Mouse (Mus musculus): ENCODE results near the gene Mpv17. TPM values are rescaled to one million over a fixed set of nuclear protein-coding genes. Genes with fewer than 3 reads are reported as not detected.

The Mpv17 gene
- polyA plus RNA-seq, 1 experiment: 55.8 TPM

- Histone ChIP-seq H3K27me3 (ENCODE audit: control insufficient read depth, insufficient read depth, low read length) (no peaks in the 10 kb centered on the region), H3K4me1 (replicated peaks; ENCODE audit: control insufficient read depth, insufficient read depth, low read length) (peaks cover 4% of the 10 kb centered on the region), H3K27ac (ENCODE audit: control insufficient read depth, insufficient read depth, low read length) (no peak overlapping the region), H3K4me3 (ENCODE audit: control insufficient read depth, insufficient read depth, low read length) (no peak overlapping the region), H3K36me3 (ENCODE audit: control insufficient read depth, insufficient read depth, low read length) (peaks cover 55% of the 10 kb centered on the region)
- no peak for DNase-seq
- TF ChIP-seq CTCF (IDR thresholded peaks at IDR 0.05; ENCODE audit: borderline replicate concordance, control insufficient read depth, extremely low read depth, insufficient read depth, low read length, poor library complexity) (no peak), POLR2A (IDR thresholded peaks at IDR 0.05; ENCODE audit: control insufficient read depth, extremely low read depth, insufficient read depth, low read length, poor library complexity) (no peak)
- WGBS: 96% methylated on average over 16 of the region's 16 CpGs
These were observed 40.7 kb upstream of the Mpv17 start for GRCm38 (mm10) chr5:31194486-31195485.

- H3K4me1 ChIP-seq (replicated peaks; ENCODE audit: control insufficient read depth, insufficient read depth, low read length): peaks cover 4% of the 10 kb centered on the region
- peak overlapping the region; percentile 76 for H3K4me3 ChIP-seq (ENCODE audit: control insufficient read depth, insufficient read depth, low read length)
- TF ChIP-seq CTCF (IDR thresholded peaks at IDR 0.05; ENCODE audit: borderline replicate concordance, control insufficient read depth, extremely low read depth, insufficient read depth, low read length, poor library complexity): no peak
- no peak for TF ChIP-seq POLR2A (IDR thresholded peaks at IDR 0.05; ENCODE audit: control insufficient read depth, extremely low read depth, insufficient read depth, low read length, poor library complexity)
- 8% methylated on average over 25 of the region's 25 CpGs for WGBS
- DNase-seq: no peak
- H3K27me3 ChIP-seq (ENCODE audit: control insufficient read depth, insufficient read depth, low read length): no peaks in the 10 kb centered on the region
- H3K27ac ChIP-seq (ENCODE audit: control insufficient read depth, insufficient read depth, low read length): peak overlapping the region; percentile 28; the same call in 1 of the 2 replicates
- peaks cover 49% of the 10 kb centered on the region for H3K36me3 ChIP-seq (ENCODE audit: control insufficient read depth, insufficient read depth, low read length)
These were observed 39.7 kb upstream of the Mpv17 start for GRCm38 (mm10) chr5:31193631-31194281.

DNA sequence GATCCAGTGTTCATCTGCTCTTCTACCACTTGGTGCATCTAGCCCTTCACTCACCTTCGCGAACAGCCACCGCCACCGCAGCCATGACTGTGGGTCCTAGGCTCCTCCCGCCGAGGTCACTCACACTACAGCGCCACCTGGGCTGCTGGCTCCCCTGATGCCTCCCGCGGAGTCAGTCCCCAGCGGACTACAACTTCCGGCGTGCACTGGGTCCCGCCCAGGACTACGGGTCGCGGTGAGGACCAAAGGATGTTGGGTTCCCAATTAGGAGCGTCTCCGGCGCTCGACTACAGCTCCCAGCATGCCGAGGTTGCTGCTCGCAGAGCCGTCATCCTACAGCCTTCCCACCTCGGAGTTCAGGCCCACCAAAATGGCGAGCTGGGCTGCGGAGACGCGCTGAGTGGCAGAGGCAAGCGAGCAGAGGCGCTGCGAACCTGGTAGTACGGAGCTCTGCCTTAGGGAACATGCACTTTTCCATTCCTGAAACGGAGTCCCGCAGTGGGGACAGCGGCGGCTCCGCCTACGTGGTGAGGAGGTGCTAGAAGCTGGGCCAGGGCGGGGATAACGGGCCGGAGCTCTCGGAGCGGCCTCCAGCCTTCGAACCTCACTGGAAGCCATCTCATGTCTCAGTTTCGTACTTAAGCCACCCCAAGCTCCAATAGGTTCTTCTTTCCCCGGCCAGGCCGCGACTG is 39.0 kb upstream of the Mpv17 start, which contains the start of the genes Snx17 and Eif2b4:
TSS of gene Snx17 (plus strand) at position 289 of the 692 bp plus-strand sequence.
TSS of gene Eif2b4 (minus strand) at position 492 of the 692 bp plus-strand sequence.
- peak; percentile 100 for DNase-seq
- under 1% methylated on average over 48 of the region's 48 CpGs for WGBS
- Histone ChIP-seq H3K4me3 (ENCODE audit: control insufficient read depth, insufficient read depth, low read length) (peak within 1 kb of the TSS; percentile 76), H3K36me3 (ENCODE audit: control insufficient read depth, insufficient read depth, low read length) (peaks cover 46% of the 10 kb centered on the region), H3K27ac (ENCODE audit: control insufficient read depth, insufficient read depth, low read length) (peak within 1 kb of the TSS; percentile 45), H3K27me3 (ENCODE audit: control insufficient read depth, insufficient read depth, low read length) (no peaks in the 10 kb centered on the region), H3K4me1 (replicated peaks; ENCODE audit: control insufficient read depth, insufficient read depth, low read length) (peaks cover 4% of the 10 kb centered on the region)
- TF ChIP-seq POLR2A (IDR thresholded peaks at IDR 0.05; ENCODE audit: control insufficient read depth, extremely low read depth, insufficient read depth, low read length, poor library complexity) (peak; percentile 76), CTCF (IDR thresholded peaks at IDR 0.05; ENCODE audit: borderline replicate concordance, control insufficient read depth, extremely low read depth, insufficient read depth, low read length, poor library complexity) (peak; percentile 60; the same call in 1 of the 2 replicates)

DNA sequence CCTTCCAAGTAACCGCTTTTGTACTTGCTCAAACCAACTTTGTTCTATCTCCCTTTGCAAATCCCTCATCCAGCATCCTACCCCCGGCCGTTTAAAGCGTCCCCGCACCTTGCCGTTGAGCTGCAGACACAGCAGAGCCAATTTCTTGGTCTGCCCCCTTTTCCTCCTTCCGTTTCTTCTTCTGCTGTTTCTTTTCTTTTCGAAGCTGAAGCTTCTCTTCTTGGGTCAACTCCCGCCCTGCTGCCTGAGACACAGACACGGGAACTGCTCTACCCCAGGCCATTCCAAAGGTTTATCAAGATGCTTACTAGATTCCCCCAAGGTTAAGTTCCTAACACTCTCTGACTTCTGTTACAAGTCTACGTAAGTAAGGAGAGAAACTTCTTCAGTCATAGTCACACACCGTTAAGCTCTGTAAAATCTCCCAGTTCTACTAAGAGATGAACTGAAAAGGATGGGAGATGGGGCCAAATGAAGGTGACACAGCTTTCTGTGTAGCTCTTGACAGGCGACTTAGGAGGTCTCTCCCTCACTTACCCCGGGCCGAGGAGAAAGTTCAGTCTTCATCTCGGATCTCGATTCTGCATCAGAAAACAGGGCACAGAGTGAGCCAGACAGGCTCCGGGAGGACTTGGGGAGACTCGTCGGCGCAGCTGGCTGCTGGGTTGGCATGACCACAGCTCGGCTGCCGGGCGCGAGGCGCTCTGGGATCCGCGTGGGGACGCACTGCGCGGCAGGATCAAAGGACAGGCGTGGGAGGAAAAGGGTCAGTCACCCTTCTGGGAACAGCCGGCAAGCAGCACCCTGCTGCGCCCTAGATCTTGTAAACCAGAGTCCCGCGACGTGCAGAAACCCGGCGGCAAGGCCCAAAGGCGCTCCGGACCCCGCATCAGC is 38.2 kb upstream of the Mpv17 start:
- Histone ChIP-seq H3K27ac (ENCODE audit: control insufficient read depth, insufficient read depth, low read length) (peak overlapping the region; percentile 45), H3K4me1 (replicated peaks; ENCODE audit: control insufficient read depth, insufficient read depth, low read length) (peaks cover 4% of the 10 kb centered on the region), H3K4me3 (ENCODE audit: control insufficient read depth, insufficient read depth, low read length) (peak overlapping the region; percentile 66), H3K36me3 (ENCODE audit: control insufficient read depth, insufficient read depth, low read length) (peaks cover 47% of the 10 kb centered on the region), H3K27me3 (ENCODE audit: control insufficient read depth, insufficient read depth, low read length) (no peaks in the 10 kb centered on the region)
- 7% methylated on average over 42 of the region's 42 CpGs for WGBS
- no peak for DNase-seq
- TF ChIP-seq POLR2A (IDR thresholded peaks at IDR 0.05; ENCODE audit: control insufficient read depth, extremely low read depth, insufficient read depth, low read length, poor library complexity): no peak
- no peak for TF ChIP-seq CTCF (IDR thresholded peaks at IDR 0.05; ENCODE audit: borderline replicate concordance, control insufficient read depth, extremely low read depth, insufficient read depth, low read length, poor library complexity)

- TF ChIP-seq CTCF (IDR thresholded peaks at IDR 0.05; ENCODE audit: borderline replicate concordance, control insufficient read depth, extremely low read depth, insufficient read depth, low read length, poor library complexity): no peak
- no peak for TF ChIP-seq POLR2A (IDR thresholded peaks at IDR 0.05; ENCODE audit: control insufficient read depth, extremely low read depth, insufficient read depth, low read length, poor library complexity)
- WGBS: 98% methylated on average over 9 of the region's 9 CpGs
- no peaks in the 10 kb centered on the region for H3K27me3 ChIP-seq (ENCODE audit: control insufficient read depth, insufficient read depth, low read length)
- H3K27ac ChIP-seq (ENCODE audit: control insufficient read depth, insufficient read depth, low read length): no peak overlapping the region
- DNase-seq: no peak
- no peak overlapping the region for H3K4me3 ChIP-seq (ENCODE audit: control insufficient read depth, insufficient read depth, low read length)
- H3K36me3 ChIP-seq (ENCODE audit: control insufficient read depth, insufficient read depth, low read length): peaks cover 31% of the 10 kb centered on the region
- peaks cover 4% of the 10 kb centered on the region for H3K4me1 ChIP-seq (replicated peaks; ENCODE audit: control insufficient read depth, insufficient read depth, low read length)
These were observed 36.1 kb upstream of the Mpv17 start for GRCm38 (mm10) chr5:31190201-31190600.
